Mouse (Mus musculus) small intestine, adult 2 months (tissue): Measurements from ENCODE around the gene Ank.

Source experiments
- CTCF ChIP-seq: fragments of 200-500 bp; IDR thresholded peaks from 2 replicates; pipeline ENCODE4 v1.5.1; 2012; ENCODE audit warnings: low read depth, mild to moderate bottlenecking, control low read depth, inconsistent platforms, low read length, moderate library complexity, mixed read lengths; ENCODE audit not compliant: insufficient replicate concordance, insufficient read length; ENCODE audit errors: extremely low read depth
- POLR2A ChIP-seq: fragments of 200-500 bp; IDR thresholded peaks from 2 replicates; pipeline ENCODE4 v1.6.1; 2012; ENCODE audit warnings: low read depth, mild to moderate bottlenecking, control low read depth, inconsistent platforms, low read length, moderate library complexity

DNA sequence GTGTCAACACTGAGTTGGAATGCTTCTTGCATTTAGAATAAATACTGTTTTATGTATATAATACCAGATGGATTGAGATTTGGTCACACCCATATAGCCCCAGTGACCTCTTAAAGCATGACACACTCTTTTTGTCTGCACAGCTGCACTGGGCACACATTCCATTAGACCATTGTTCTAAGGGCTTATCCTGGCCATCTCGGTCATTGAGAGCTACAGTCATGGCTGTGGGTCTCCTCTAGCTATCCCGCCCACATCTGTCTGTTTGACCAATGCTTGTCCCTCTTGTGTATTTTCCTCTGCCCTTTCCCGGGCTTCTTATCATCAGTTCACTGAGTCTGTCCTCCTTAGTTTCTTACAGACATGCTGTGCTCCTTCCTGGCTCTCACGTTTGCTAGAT is 63.5 kb downstream of the Ank start:
- TF ChIP-seq CTCF: no peak
- no peak for TF ChIP-seq POLR2A
